30 mouse cellular contexts compared by ENCODE assay signal in the genomic region with DNA sequence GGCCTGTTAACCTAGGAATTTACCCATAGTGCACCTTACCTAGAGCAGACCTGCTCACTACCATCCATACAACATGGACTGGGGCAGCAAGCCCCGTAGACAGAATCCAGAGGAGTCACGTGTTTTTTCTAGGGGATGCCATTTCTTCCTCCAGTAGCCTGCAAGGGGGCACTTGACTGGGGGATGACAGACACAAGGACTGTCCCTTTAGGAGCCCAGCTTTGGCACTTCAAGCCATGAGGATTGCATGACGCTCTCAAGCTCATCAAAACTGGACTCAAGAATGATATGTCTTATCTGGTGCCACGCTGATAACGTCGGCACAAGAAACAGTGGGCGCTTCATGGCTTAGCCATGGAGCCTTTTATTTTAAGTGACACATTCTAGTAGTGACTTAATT. TPM values are rescaled to one million over a fixed set of nuclear protein-coding genes. Genes with fewer than 3 reads are reported as not detected.
"Had no signal": no experiment of that assay in that cellular context is flagged by ENCODE, and none has a peak within 500 bp of the region (broad histone marks: within the 10 kb centered on the region; RNA-seq: fewer than 3 reads in every experiment).

No protein-coding gene starts in this region.

- ATAC-seq: liver, embryonic 12.5 days; liver, postnatal 0 days; midbrain, embryonic 13.5 days; midbrain, embryonic 15.5 days; midbrain, embryonic 16.5 days had no signal

- H3K9ac ChIP-seq: limb, embryonic 12.5 days; limb, embryonic 13.5 days; limb, embryonic 15.5 days; liver, embryonic 12.5 days; liver, embryonic 13.5 days; liver, embryonic 14.5 days; liver, embryonic 15.5 days; liver, postnatal 0 days; lung, embryonic 14.5 days; lung, embryonic 15.5 days; midbrain, embryonic 12.5 days; midbrain, embryonic 13.5 days; midbrain, embryonic 15.5 days; neural tube, embryonic 12.5 days had no signal

- H3K4me3 ChIP-seq: limb, embryonic 10.5 days; limb, embryonic 12.5 days; limb, embryonic 13.5 days; limb, embryonic 15.5 days; liver, embryonic 12.5 days; liver, embryonic 13.5 days; liver, embryonic 15.5 days; lung, embryonic 15.5 days; megakaryocyte, embryonic 14.5 days; midbrain, embryonic 10.5 days; midbrain, embryonic 12.5 days; midbrain, embryonic 13.5 days; midbrain, embryonic 15.5 days; myocyte; neural tube, embryonic 12.5 days had no signal

- H3K27me3 ChIP-seq: limb, embryonic 12.5 days; limb, embryonic 15.5 days; liver, embryonic 12.5 days; liver, embryonic 13.5 days; liver, embryonic 15.5 days; lung, embryonic 15.5 days; megakaryocyte, embryonic 14.5 days; midbrain, embryonic 12.5 days; midbrain, embryonic 13.5 days; midbrain, embryonic 15.5 days; neural tube, embryonic 12.5 days had no signal

- H3K9me3 ChIP-seq: limb, embryonic 10.5 days; limb, embryonic 12.5 days; limb, embryonic 13.5 days; limb, embryonic 15.5 days; liver, embryonic 15.5 days; lung, embryonic 15.5 days; midbrain, embryonic 10.5 days; midbrain, embryonic 12.5 days; midbrain, embryonic 13.5 days; midbrain, embryonic 15.5 days; neural tube, embryonic 12.5 days had no signal

- H3K36me3 ChIP-seq: limb, embryonic 10.5 days; limb, embryonic 12.5 days; limb, embryonic 13.5 days; limb, embryonic 15.5 days; liver, embryonic 12.5 days; liver, embryonic 13.5 days; liver, embryonic 15.5 days; lung, embryonic 15.5 days; midbrain, embryonic 10.5 days; midbrain, embryonic 12.5 days; midbrain, embryonic 13.5 days; midbrain, embryonic 15.5 days; neural tube, embryonic 12.5 days had no signal

- H3K4me1 ChIP-seq: limb, embryonic 12.5 days; limb, embryonic 15.5 days; liver, embryonic 12.5 days; liver, embryonic 13.5 days; liver, embryonic 15.5 days; lung, embryonic 15.5 days; megakaryocyte, embryonic 14.5 days had no signal

- H3K27ac ChIP-seq: limb, embryonic 10.5 days; limb, embryonic 12.5 days; limb, embryonic 13.5 days; limb, embryonic 15.5 days; liver, embryonic 12.5 days; liver, embryonic 13.5 days; liver, embryonic 14.5 days; liver, embryonic 15.5 days; lung, embryonic 15.5 days; macrophage; midbrain, embryonic 10.5 days; midbrain, embryonic 12.5 days; midbrain, embryonic 13.5 days; midbrain, embryonic 15.5 days; neural tube, embryonic 12.5 days had no signal

- H3K4me2 ChIP-seq: limb, embryonic 12.5 days; limb, embryonic 13.5 days; limb, embryonic 15.5 days; liver, embryonic 11.5 days; liver, embryonic 12.5 days; liver, embryonic 13.5 days; liver, embryonic 15.5 days; lung, embryonic 14.5 days; lung, embryonic 15.5 days; midbrain, embryonic 11.5 days; midbrain, embryonic 12.5 days; midbrain, embryonic 13.5 days; midbrain, embryonic 15.5 days; neural tube, embryonic 12.5 days had no signal

- DNase-seq: left cerebral cortex, postnatal 4 days; liver; liver, embryonic 13.5 days; liver, postnatal 0 days; lung, embryonic 14.5 days; lung, postnatal 36 days; midbrain, embryonic 14.5 days had no signal

RNA-seq across cellular contexts. Expression of gene Cdh13, which starts 31.4 kb away (rescaled TPM):
- total RNA-seq: megakaryocyte progenitor cell, adult 5-6 weeks; megakaryocyte, adult 5-6 weeks; megakaryocyte-erythroid progenitor cell, adult 5-6 weeks; monocyte, adult 5-6 weeks had no signal
- polyA plus RNA-seq: macrophage had no signal
